Mouse (Mus musculus) intestine, embryonic 15.5 days (tissue): ENCODE measurements around the gene U2surp. TPM values are rescaled to one million over a fixed set of nuclear protein-coding genes. Genes with fewer than 3 reads are reported as not detected.

Experiments used
- ATAC-seq: fragments of 200-750 bp; cut with Nextera tagmentation; 2 replicates; pipeline ENCODE4 v1.8.0; 2017; ENCODE audit warnings: moderate TSS enrichment, moderate library complexity
- H3K27ac ChIP-seq: fragments of 300-500 bp; sonication (generic); 2 replicates; pipeline ENCODE4 v1.5.1; 2015; ENCODE audit warnings: mild to moderate bottlenecking, inconsistent platforms
- H3K27me3 ChIP-seq: fragments of 300-500 bp; sonication (generic); replicated peaks from 2 replicates; pipeline ENCODE4 v1.6.1; 2015; ENCODE audit warnings: inconsistent platforms
- H3K36me3 ChIP-seq: fragments of 300-500 bp; sonication (generic); 2 replicates; pipeline ENCODE4 v1.6.1; 2015; ENCODE audit warnings: inconsistent platforms
- H3K4me1 ChIP-seq: fragments of 300-500 bp; sonication (generic); replicated peaks from 2 replicates; pipeline ENCODE4 v1.6.1; 2015; ENCODE audit warnings: inconsistent platforms
- H3K4me2 ChIP-seq: fragments of 300-500 bp; sonication (generic); replicated peaks from 2 replicates; pipeline ENCODE4 v1.6.1; 2015; ENCODE audit warnings: mild to moderate bottlenecking, inconsistent platforms
- H3K4me3 ChIP-seq: fragments of 300-500 bp; sonication (generic); replicated peaks from 2 replicates; pipeline ENCODE4 v1.5.1; 2015; ENCODE audit warnings: inconsistent platforms
- H3K9ac ChIP-seq: fragments of 300-500 bp; sonication (generic); 2 replicates; pipeline ENCODE4 v1.6.1; 2015; ENCODE audit warnings: inconsistent platforms
- H3K9me3 ChIP-seq: fragments of 300-500 bp; sonication (generic); 2 replicates; pipeline ENCODE4 v1.6.1; 2016; ENCODE audit warnings: inconsistent platforms
- WGBS: fragments of 180-500 bp; shearing (Covaris S2); methylation state at CpG from one replicate; pipeline ENCODE4 v1.1.7; 2015; 5-methylcytosine and 5-hydroxymethylcytosine counted together
- polyA plus RNA-seq: library from polyadenylated mRNA; unstranded; fragments of >200 nt; fragmentation: Nextera tagmentation; extraction: Ambion mirVana; gene quantifications from 2 replicates; pipeline ENCODE4 v1.2.1, GENCODE M21; 2015

The U2surp gene
- 116 and 164 TPM in 2 replicates for polyA plus RNA-seq

DNA sequence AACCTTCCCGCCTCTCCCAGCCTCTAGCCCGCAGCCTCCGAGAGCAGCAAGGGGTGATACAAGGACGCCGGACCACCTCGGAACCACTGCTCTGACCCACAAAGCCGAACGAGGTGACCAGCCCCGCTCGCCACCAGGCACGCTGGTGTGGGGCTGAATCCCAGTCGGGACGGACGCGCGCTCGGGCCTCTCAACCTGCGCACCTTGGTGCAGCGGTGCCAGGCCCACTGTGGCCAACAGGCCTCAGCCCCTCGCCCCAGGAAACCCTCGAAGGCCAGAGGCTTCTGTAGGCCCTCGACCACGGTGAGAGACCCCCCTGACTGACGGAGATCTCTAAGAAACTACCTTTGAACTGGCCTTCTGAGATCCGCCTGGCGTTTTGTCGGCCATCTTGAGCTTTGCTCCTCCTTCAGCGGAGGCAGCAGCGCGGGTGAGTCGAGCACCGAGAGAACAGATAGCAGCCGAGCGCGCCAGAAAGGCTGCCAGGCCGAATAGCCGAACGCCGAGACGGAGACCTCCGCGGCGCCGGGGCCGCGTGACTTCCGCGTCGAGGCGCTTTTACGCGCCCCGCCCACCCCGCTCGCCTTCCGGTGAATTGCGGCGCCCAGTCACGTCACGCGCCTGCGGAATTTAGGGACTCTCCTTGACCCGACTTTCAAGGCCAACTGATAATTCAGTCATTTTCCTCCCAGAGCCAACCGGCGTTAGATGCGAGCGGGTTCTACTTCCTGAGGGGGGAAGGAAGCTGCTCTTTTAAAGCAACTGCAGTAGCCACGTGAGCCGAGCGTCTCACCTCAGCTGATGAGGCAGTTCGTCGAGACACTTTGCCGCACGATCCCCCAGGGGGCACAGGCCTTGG, at the start of gene U2surp:
TSS of gene U2surp (minus strand) at position 525 of the 859 bp plus-strand sequence.
- Histone ChIP-seq H3K4me2 (peak within 1 kb of the TSS; percentile 79), H3K9me3 (no peaks in the 10 kb centered on the region), H3K27me3 (no peaks in the 10 kb centered on the region), H3K36me3 (no peaks in the 10 kb centered on the region), H3K27ac (peak within 1 kb of the TSS; percentile 86), H3K4me1 (peaks cover 5% of the 10 kb centered on the region; the same call in 1 of the 2 replicates), H3K9ac (peak within 1 kb of the TSS; percentile 93), H3K4me3 (peak within 1 kb of the TSS; percentile 95)
- under 1% methylated on average over 74 of the region's 74 CpGs for WGBS
- ATAC-seq: peak; percentile 96

DNA sequence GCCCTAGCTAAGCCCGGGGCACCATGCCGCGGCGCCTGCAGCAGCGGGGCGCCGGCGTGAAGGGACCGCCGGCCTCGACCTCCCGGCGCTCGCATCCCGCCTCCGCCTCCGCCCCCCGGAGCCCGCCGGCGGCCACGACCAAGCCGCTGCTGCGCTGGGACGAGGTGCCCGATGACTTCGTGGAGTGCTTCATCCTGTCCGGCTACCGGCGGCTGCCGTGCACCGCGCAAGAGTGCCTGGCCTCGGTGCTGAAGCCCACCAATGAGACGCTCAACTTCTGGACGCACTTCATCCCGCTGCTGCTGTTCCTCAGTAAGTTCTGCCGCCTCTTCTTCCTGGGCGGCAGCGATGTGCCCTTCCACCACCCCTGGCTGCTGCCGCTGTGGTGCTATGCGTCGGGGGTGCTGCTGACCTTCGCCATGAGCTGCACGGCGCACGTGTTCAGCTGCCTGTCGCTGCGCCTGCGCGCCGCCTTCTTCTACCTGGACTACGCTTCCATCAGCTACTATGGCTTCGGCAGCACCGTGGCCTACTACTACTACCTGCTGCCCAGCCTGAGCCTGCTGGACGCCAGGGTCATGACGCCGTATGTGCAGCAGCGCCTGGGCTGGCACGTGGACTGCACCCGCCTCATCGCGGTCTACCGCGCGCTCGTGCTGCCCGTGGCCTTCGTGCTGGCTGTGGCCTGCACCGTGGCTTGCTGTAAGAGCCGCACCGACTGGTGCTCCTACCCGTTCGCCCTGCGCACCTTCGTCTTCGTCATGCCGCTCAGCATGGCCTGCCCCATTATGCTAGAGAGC, 48.3 kb upstream of the U2surp start:
- peaks cover 46% of the 10 kb centered on the region for H3K27me3 ChIP-seq
- WGBS: 11% methylated on average over 72 of the region's 78 CpGs
- H3K9ac ChIP-seq: peak overlapping the region; percentile 42
- peak overlapping the region; percentile 97 for H3K4me2 ChIP-seq
- no peak overlapping the region for H3K27ac ChIP-seq
- H3K4me3 ChIP-seq: peak overlapping the region; percentile 63
- H3K36me3 ChIP-seq: no peaks in the 10 kb centered on the region
- H3K9me3 ChIP-seq: no peaks in the 10 kb centered on the region
- peak; percentile 58 for ATAC-seq
- peaks cover 14% of the 10 kb centered on the region for H3K4me1 ChIP-seq

DNA sequence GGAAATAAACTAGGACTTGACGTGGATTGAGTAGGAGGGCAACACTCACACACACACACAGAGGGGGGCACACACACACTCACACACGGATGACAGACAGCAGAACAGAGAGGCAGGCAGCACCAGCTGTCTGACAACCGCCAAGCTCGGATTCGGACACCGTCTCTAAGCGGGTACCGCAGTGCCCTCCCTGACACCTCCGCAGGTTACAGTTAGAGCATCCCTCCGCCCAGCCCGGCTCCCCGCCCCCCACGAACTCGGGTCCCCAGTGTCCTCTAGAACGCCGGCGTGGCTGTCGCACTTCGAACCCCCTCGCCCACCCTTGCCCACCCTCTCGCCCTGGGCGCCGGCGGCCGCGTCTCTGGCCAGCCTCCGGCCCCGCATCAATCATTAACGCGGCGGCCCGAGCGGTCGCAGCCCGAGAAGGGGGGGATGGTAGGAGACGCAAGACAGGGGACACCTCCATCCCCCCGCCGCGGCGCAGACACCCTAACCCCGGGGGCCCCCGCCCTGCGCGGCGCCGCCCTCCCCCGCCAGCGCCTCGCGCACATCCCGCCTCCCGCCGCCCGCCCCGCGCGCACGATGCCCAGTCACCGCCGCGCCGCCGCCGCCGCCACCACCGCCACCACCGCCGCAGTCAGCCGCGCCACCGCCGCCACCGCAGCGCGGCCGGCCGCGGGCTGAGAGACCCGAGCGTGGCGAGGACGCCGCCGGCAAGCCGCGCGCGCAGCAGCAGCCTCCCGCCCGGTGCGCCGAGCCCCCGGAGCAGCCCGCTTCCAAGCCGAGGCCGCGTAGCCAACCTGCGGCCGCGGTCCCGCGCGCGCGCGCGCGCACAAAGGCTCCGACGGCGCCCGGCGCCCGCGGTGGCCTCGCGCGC, 47.5 kb upstream of the U2surp start, which contains the start of gene Paqr9:
TSS of gene Paqr9 (plus strand) at position 599 of the 877 bp plus-strand sequence.
- Histone ChIP-seq H3K27ac (no peak within 1 kb of the TSS), H3K9ac (peak within 1 kb of the TSS; percentile 42), H3K9me3 (no peaks in the 10 kb centered on the region), H3K4me2 (peak within 1 kb of the TSS; percentile 97), H3K4me3 (peak within 1 kb of the TSS; percentile 63), H3K4me1 (peaks cover 14% of the 10 kb centered on the region), H3K36me3 (no peaks in the 10 kb centered on the region), H3K27me3 (peaks cover 46% of the 10 kb centered on the region)
- under 1% methylated on average over 55 of the region's 118 CpGs for whole genome bisulfite sequencing
- ATAC-seq: peak; percentile 78

DNA sequence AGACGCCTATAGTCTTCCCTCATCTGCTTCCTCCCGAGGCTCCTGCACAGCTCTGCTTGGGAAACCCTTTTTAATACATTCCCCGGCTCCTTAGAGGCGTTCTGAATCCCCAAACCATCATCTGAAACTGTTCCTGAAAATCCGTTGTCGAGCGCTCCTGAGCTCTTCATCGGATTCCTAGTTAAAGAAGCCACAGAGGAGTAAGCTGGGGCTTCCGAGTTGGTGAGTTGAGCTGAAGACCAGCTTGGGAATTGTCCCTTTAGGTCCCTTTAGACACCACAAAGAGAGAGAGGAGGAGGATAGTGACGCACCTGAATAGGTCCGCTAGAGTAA, 46.9 kb upstream of the U2surp start:
- 13% methylated on average over 11 of the region's 11 CpGs for WGBS

GRCm38 (mm10) chr9:95557722-95558121, 45.9 kb upstream of the U2surp start:
- WGBS: 62% methylated on average over 6 of the region's 6 CpGs
- no peak overlapping the region for H3K9ac ChIP-seq
- H3K9me3 ChIP-seq: no peaks in the 10 kb centered on the region
- no peak overlapping the region for H3K4me2 ChIP-seq
- peaks cover 14% of the 10 kb centered on the region for H3K4me1 ChIP-seq
- H3K36me3 ChIP-seq: no peaks in the 10 kb centered on the region
- no peak for ATAC-seq
- H3K27me3 ChIP-seq: peaks cover 41% of the 10 kb centered on the region
- H3K27ac ChIP-seq: no peak overlapping the region
- H3K4me3 ChIP-seq: no peak overlapping the region

More for the DNA sequence above, 46.9 kb upstream of the U2surp start:
- Histone ChIP-seq H3K27me3 (peaks cover 46% of the 10 kb centered on the region), H3K4me1 (peaks cover 14% of the 10 kb centered on the region), H3K4me2 (peak overlapping the region; percentile 97), H3K36me3 (no peaks in the 10 kb centered on the region), H3K4me3 (peak overlapping the region; percentile 63), H3K27ac (no peak overlapping the region), H3K9me3 (no peaks in the 10 kb centered on the region), H3K9ac (0 out of 2 replicates have a peak overlapping the region, but pooled peaks have one; percentile 42)
- no peak for ATAC-seq

- WGBS: 88% methylated on average over 4 of the region's 4 CpGs
- Histone ChIP-seq H3K4me2 (no peak overlapping the region), H3K4me3 (no peak overlapping the region), H3K4me1 (peaks cover 14% of the 10 kb centered on the region), H3K9me3 (no peaks in the 10 kb centered on the region), H3K9ac (no peak overlapping the region), H3K36me3 (no peaks in the 10 kb centered on the region), H3K27me3 (peaks cover 34% of the 10 kb centered on the region), H3K27ac (no peak overlapping the region)
- ATAC-seq: no peak
Measured at GRCm38 (mm10) chr9:95556067-95556512, 44.3 kb upstream of the U2surp start.

- WGBS: 76% methylated on average over 5 of the region's 5 CpGs
Measured at GRCm38 (mm10) chr9:95555233-95555740, 43.5 kb upstream of the U2surp start.

GRCm38 (mm10) chr9:95554231-95555221, 42.7 kb upstream of the U2surp start:
- H3K9me3 ChIP-seq: no peaks in the 10 kb centered on the region
- no peaks in the 10 kb centered on the region for H3K36me3 ChIP-seq
- H3K27ac ChIP-seq: no peak overlapping the region
- no peak overlapping the region for H3K9ac ChIP-seq
- WGBS: 73% methylated on average over 18 of the region's 18 CpGs
- H3K4me2 ChIP-seq: no peak overlapping the region
- peaks cover 18% of the 10 kb centered on the region for H3K27me3 ChIP-seq
- peaks cover 6% of the 10 kb centered on the region for H3K4me1 ChIP-seq
- no peak overlapping the region for H3K4me3 ChIP-seq
- no peak for ATAC-seq

More at GRCm38 (mm10) chr9:95555233-95555740, 43.5 kb upstream of the U2surp start:
- Histone ChIP-seq H3K27me3 (peaks cover 26% of the 10 kb centered on the region), H3K9me3 (no peaks in the 10 kb centered on the region), H3K9ac (no peak overlapping the region), H3K27ac (no peak overlapping the region), H3K4me3 (no peak overlapping the region), H3K4me1 (peaks cover 12% of the 10 kb centered on the region), H3K4me2 (no peak overlapping the region), H3K36me3 (no peaks in the 10 kb centered on the region)
- no peak for ATAC-seq

GRCm38 (mm10) chr9:95552175-95552705, 40.4 kb upstream of the U2surp start:
- 50% methylated on average over 10 of the region's 10 CpGs for WGBS

More at GRCm38 (mm10) chr9:95552175-95552705, 40.4 kb upstream of the U2surp start:
- no peak for ATAC-seq
- H3K27ac ChIP-seq: no peak overlapping the region
- H3K4me1 ChIP-seq: no peaks in the 10 kb centered on the region
- H3K4me3 ChIP-seq: no peak overlapping the region
- no peak overlapping the region for H3K9ac ChIP-seq
- no peaks in the 10 kb centered on the region for H3K9me3 ChIP-seq
- H3K36me3 ChIP-seq: no peaks in the 10 kb centered on the region
- no peak overlapping the region for H3K4me2 ChIP-seq
- H3K27me3 ChIP-seq: 0 out of 2 replicates have a peak, but pooled peaks cover 3% of the 10 kb centered on the region
